Mouse (Mus musculus) CH12.LX (cell line): ENCODE measurements around the gene Dstn. TPM values are rescaled to one million over a fixed set of nuclear protein-coding genes. Genes with fewer than 3 reads are reported as not detected.

Source experiments
- DNase-seq: peaks from one replicate; pipeline ENCODE4 v3.0.0-alpha.2; 2013; ENCODE audit errors: extremely low read depth
- H3K27ac ChIP-seq: 2 replicates; pipeline ENCODE4 v1.5.1; 2012; ENCODE audit warnings: low read depth, mild to moderate bottlenecking, control low read depth, moderate library complexity; ENCODE audit not compliant: insufficient read depth
- H3K27me3 ChIP-seq: replicated peaks from 2 replicates; pipeline ENCODE3; 2012; ENCODE audit warnings: inconsistent platforms
- H3K36me3 ChIP-seq, 2 experiments: replicated peaks in 1 of 2; 2 replicates each; pipeline versions ENCODE3 to v1.6.1; 2012; ENCODE audit warnings: inconsistent platforms in 1 of 2, low read length in 1 of 2, mild to moderate bottlenecking in 1 of 2, mixed read lengths in 1 of 2, moderate library complexity in 1 of 2; ENCODE audit not compliant: control insufficient read depth in 1 of 2, insufficient read depth in 1 of 2
- H3K4me1 ChIP-seq, 2 experiments: 2 replicates each; pipeline ENCODE4 v1.6.1; 2012; ENCODE audit warnings: inconsistent platforms in 1 of 2, moderate library complexity in 1 of 2; ENCODE audit not compliant: insufficient read depth in 2 of 2, control insufficient read depth in 1 of 2
- H3K4me2 ChIP-seq: 2 replicates; pipeline ENCODE4 v1.6.1; 2012; ENCODE audit warnings: low read depth, mild to moderate bottlenecking, control low read depth; ENCODE audit not compliant: poor library complexity, insufficient read depth, severe bottlenecking
- H3K4me3 ChIP-seq, 3 experiments: fragments of 150-350 bp in 1 of 3; sonication (generic) in 1 of 3; replicated peaks in 1 of 3; 2 replicates each; pipeline versions ENCODE3 to v1.5.1; 2011 to 2012; ENCODE audit warnings: low read depth in 2 of 3, low read length in 2 of 3, mild to moderate bottlenecking in 2 of 3, moderate library complexity in 2 of 3, control low read depth in 1 of 3, improper control_type of control experiment in 1 of 3, inconsistent platforms in 1 of 3, mixed read lengths in 1 of 3; ENCODE audit not compliant: poor library complexity in 1 of 3
- H3K79me2 ChIP-seq: replicated peaks from 2 replicates; pipeline ENCODE4 v1.6.1; 2012; ENCODE audit warnings: mild to moderate bottlenecking, moderate library complexity; ENCODE audit not compliant: control insufficient read depth, poor library complexity, insufficient read depth, severe bottlenecking; ENCODE audit errors: extremely low read depth
- H3K9ac ChIP-seq: 2 replicates; pipeline ENCODE4 v1.6.1; 2012; ENCODE audit warnings: low read depth, mild to moderate bottlenecking, control low read depth, moderate library complexity; ENCODE audit not compliant: insufficient read depth
- H3K9me3 ChIP-seq: replicated peaks from 2 replicates; pipeline ENCODE3; 2012; ENCODE audit warnings: low read length, inconsistent platforms, mixed read lengths
- BHLHE40 ChIP-seq: IDR thresholded peaks from 2 replicates; pipeline ENCODE4 v1.6.1; 2011; ENCODE audit warnings: mild to moderate bottlenecking, low read depth, low read length, improper control_type of control experiment
- CHD1 ChIP-seq: IDR thresholded peaks from 2 replicates; pipeline ENCODE4 v1.6.1; 2012; ENCODE audit warnings: low read depth, low read length, improper control_type of control experiment, inconsistent platforms
- E2F4 ChIP-seq: IDR thresholded peaks from 2 replicates; pipeline ENCODE4 v1.6.1; 2011; ENCODE audit warnings: low read depth, low read length, improper control_type of control experiment; ENCODE audit not compliant: insufficient replicate concordance
- EP300 ChIP-seq: IDR thresholded peaks from 2 replicates; pipeline ENCODE4 v1.6.1; 2011; ENCODE audit warnings: low read length, improper control_type of control experiment
- ETS1 ChIP-seq: conservative IDR thresholded peaks from 2 replicates; pipeline ENCODE4 v1.6.1; 2012; ENCODE audit warnings: low read depth, mild to moderate bottlenecking, inconsistent platforms, low read length, improper control_type of control experiment, moderate library complexity
- GABPA ChIP-seq: IDR thresholded peaks from 2 replicates; pipeline ENCODE4 v1.6.1; 2012; ENCODE audit warnings: low read depth, low read length, improper control_type of control experiment, inconsistent platforms; ENCODE audit not compliant: insufficient replicate concordance
- IRF4 ChIP-seq: IDR thresholded peaks from 2 replicates; pipeline ENCODE4 v1.6.1; 2014; ENCODE audit warnings: low read depth, mild to moderate bottlenecking, inconsistent platforms, low read length, improper control_type of control experiment
- MAX ChIP-seq: IDR thresholded peaks from 2 replicates; pipeline ENCODE4 v1.6.1; 2011; ENCODE audit warnings: low read length, improper control_type of control experiment
- MAZ ChIP-seq: IDR thresholded peaks from 2 replicates; pipeline ENCODE4 v1.6.1; 2012; ENCODE audit warnings: low read depth, mild to moderate bottlenecking, inconsistent platforms, low read length, improper control_type of control experiment, moderate library complexity
- MXI1 ChIP-seq: IDR thresholded peaks from 2 replicates; pipeline ENCODE4 v1.6.1; 2011; ENCODE audit warnings: mild to moderate bottlenecking, low read depth, low read length, improper control_type of control experiment
- MYC ChIP-seq: IDR thresholded peaks from 2 replicates; pipeline ENCODE4 v1.6.1; 2011; ENCODE audit warnings: low read depth, mild to moderate bottlenecking, improper control_type of control experiment, low read length
- NRF1 ChIP-seq: IDR thresholded peaks from 2 replicates; pipeline ENCODE4 v1.6.1; 2014; ENCODE audit warnings: low read depth, mild to moderate bottlenecking, inconsistent platforms, low read length, improper control_type of control experiment, moderate library complexity
- POLR2A ChIP-seq: IDR thresholded peaks from 2 replicates; pipeline ENCODE4 v1.6.1; 2011; ENCODE audit warnings: low read depth, mild to moderate bottlenecking, improper control_type of control experiment, low read length
- RCOR1 ChIP-seq: conservative IDR thresholded peaks from 2 replicates; pipeline ENCODE4 v1.6.1; 2012; ENCODE audit warnings: low read depth, mild to moderate bottlenecking, inconsistent platforms, low read length, improper control_type of control experiment
- SIN3A ChIP-seq: IDR thresholded peaks from 2 replicates; pipeline ENCODE4 v1.6.1; 2012; ENCODE audit warnings: low read length, improper control_type of control experiment, inconsistent platforms
- SMC3 ChIP-seq: IDR thresholded peaks from 2 replicates; pipeline ENCODE4 v1.6.1; 2011; ENCODE audit warnings: low read depth, low read length, improper control_type of control experiment
- TBP ChIP-seq: conservative IDR thresholded peaks from 2 replicates; pipeline ENCODE4 v1.6.1; 2011; ENCODE audit warnings: low read depth, low read length, improper control_type of control experiment
- TCF12 ChIP-seq: IDR thresholded peaks from 2 replicates; pipeline ENCODE4 v1.6.1; 2014; ENCODE audit warnings: low read depth, mild to moderate bottlenecking, inconsistent platforms, low read length, improper control_type of control experiment
- UBTF ChIP-seq: IDR thresholded peaks from 2 replicates; pipeline ENCODE4 v1.6.1; 2012; ENCODE audit warnings: low read depth, mild to moderate bottlenecking, inconsistent platforms, low read length, improper control_type of control experiment, moderate library complexity
- USF2 ChIP-seq: conservative IDR thresholded peaks from 2 replicates; pipeline ENCODE4 v1.6.1; 2011; ENCODE audit warnings: low read depth, low read length, improper control_type of control experiment
- ZC3H11A ChIP-seq: IDR thresholded peaks from 2 replicates; pipeline ENCODE4 v1.6.1; 2012; ENCODE audit warnings: low read depth, mild to moderate bottlenecking, inconsistent platforms, low read length, improper control_type of control experiment
- ZKSCAN1 ChIP-seq: IDR thresholded peaks from 2 replicates; pipeline ENCODE4 v1.6.1; 2012; ENCODE audit warnings: low read depth, inconsistent platforms, low read length, improper control_type of control experiment, borderline replicate concordance
- ZNF384 ChIP-seq: IDR thresholded peaks from 2 replicates; pipeline ENCODE4 v1.6.1; 2012; ENCODE audit warnings: low read depth, low read length, improper control_type of control experiment, inconsistent platforms
- dilution Hi-C: fragments of 300-500 bp; cut with MboI; formaldehyde crosslinking; loops from 2 replicates; pipeline ENCODE4 v1.14.3; 2020; ENCODE audit warnings: low sequenced_read_pairs; ENCODE audit not compliant: extremely low pct_unique_long_range_greater_than_20kb, extremely low pct_ligation_motif_present
- in situ Hi-C: fragments of 300-500 bp; cut with MboI; formaldehyde crosslinking; loops from 3 replicates; pipeline ENCODE4 v1.14.3; 2019; ENCODE audit warnings: low sequenced_read_pairs, low pct_ligation_motif_present, low pct_unique_long_range_greater_than_20kb, mixed read lengths
- polyA plus RNA-seq: library from polyadenylated mRNA; unstranded; fragments of >175 nt; gene quantifications from 2 replicates; pipeline ENCODE4 v1.2.1, GENCODE M21; 2012; ENCODE audit warnings: low read depth; ENCODE audit not compliant: insufficient read length
- total RNA-seq, 2 experiments: library from RNA; depleted of rRNA; stranded (reverse); fragments of 300-350 nt in 1 of 2; fragments of >200 nt in 1 of 2; gene quantifications; 2 replicates each; pipeline ENCODE4 v1.2.3; 2012 to 2014

The Dstn gene
- total and polyA plus RNA-seq, 3 experiments = 68.9 to 266 (median 151) TPM

GRCm38 (mm10) chr2:143937861-143938260 is 22.7 kb downstream of the Dstn start:
- dilution Hi-C loops = no loop called here
- no peak for DNase-seq
- no peak for TF ChIP-seq SMC3
- no peak for TF ChIP-seq E2F4
- TF ChIP-seq UBTF = no peak
- TF ChIP-seq MAZ = no peak
- TF ChIP-seq POLR2A = no peak
- TF ChIP-seq RCOR1 = no peak
- no peak for TF ChIP-seq MXI1
- no peak for TF ChIP-seq EP300
- TF ChIP-seq BHLHE40 = no peak
- Histone ChIP-seq H3K36me3 (peaks cover 19 to 60% of the 10 kb centered on the region in 2 experiments), H3K79me2 (peaks cover 9% of the 10 kb centered on the region; the same call in 1 of the 2 replicates), H3K4me1 (peaks cover 0 to 10% of the 10 kb centered on the region in 2 experiments; a peak in 2 of 4 replicates), H3K4me3 (no peak overlapping the region), H3K27me3 (no peaks in the 10 kb centered on the region), H3K9ac (no peak overlapping the region), H3K9me3 (peaks cover 2% of the 10 kb centered on the region), H3K27ac (no peak overlapping the region), H3K4me2 (no peak overlapping the region)
- in situ Hi-C loops = no loop called here

- peaks cover 35 to 72% of the 10 kb centered on the region in 2 experiments for H3K36me3 ChIP-seq
- no peak overlapping the region for H3K27ac ChIP-seq
- H3K27me3 ChIP-seq = no peaks in the 10 kb centered on the region
- in situ Hi-C loops (loop anchor here (10.0 kb wide), 1 partner anchor 106 kb away; no protein-coding TSS in a partner anchor), dilution Hi-C loops (no loop called here)
- H3K9me3 ChIP-seq = no peaks in the 10 kb centered on the region
- no peak overlapping the region for H3K4me3 ChIP-seq
- TF ChIP-seq UBTF = no peak
- TF ChIP-seq SMC3 = no peak
- TF ChIP-seq ZNF384 = no peak
- TF ChIP-seq MYC = no peak
- H3K9ac ChIP-seq = no peak overlapping the region
- no peak overlapping the region for H3K4me2 ChIP-seq
- H3K4me1 ChIP-seq = peaks cover 0 to 10% of the 10 kb centered on the region in 2 experiments; a peak in 2 of 4 replicates
- H3K79me2 ChIP-seq = 0 out of 2 replicates have a peak, but pooled peaks cover 5% of the 10 kb centered on the region
- no peak for DNase-seq
Measured at GRCm38 (mm10) chr2:143940406-143940805, 25.3 kb downstream of the Dstn start.

- dilution Hi-C loops (no loop called here), in situ Hi-C loops (loop anchor here (10.0 kb wide), 1 partner anchor 110 kb away; no protein-coding TSS in a partner anchor)
- H3K79me2 ChIP-seq = no peaks in the 10 kb centered on the region
- no peak for DNase-seq
- TF ChIP-seq UBTF (no peak), CHD1 (no peak), MAZ (no peak), RCOR1 (no peak), IRF4 (no peak), MXI1 (no peak), MAX (no peak), ZKSCAN1 (no peak), TBP (no peak), POLR2A (no peak), SIN3A (no peak), E2F4 (no peak), ZNF384 (no peak), NRF1 (no peak), ZC3H11A (no peak), GABPA (no peak), USF2 (no peak), ETS1 (no peak), BHLHE40 (no peak), TCF12 (no peak)
- H3K9ac ChIP-seq = no peak overlapping the region
- no peaks in the 10 kb centered on the region for H3K4me1 ChIP-seq
- H3K4me3 ChIP-seq = no peak overlapping the region
- H3K4me2 ChIP-seq = no peak overlapping the region
- H3K27ac ChIP-seq = no peak overlapping the region
- H3K36me3 ChIP-seq = peaks cover 59 to 95% of the 10 kb centered on the region in 2 experiments
- H3K27me3 ChIP-seq = no peaks in the 10 kb centered on the region
- H3K9me3 ChIP-seq = no peaks in the 10 kb centered on the region
Measured at GRCm38 (mm10) chr2:143944796-143945195, 29.7 kb downstream of the Dstn start.
